Mouse (Mus musculus): Measurements from ENCODE around the gene Aaed1. TPM values are rescaled to one million over a fixed set of nuclear protein-coding genes. Genes with fewer than 3 reads are reported as not detected.

Aaed1 gene
- polyA plus RNA-seq (2015; fragmentation: Nextera tagmentation; extraction: Ambion mirVana): 10.2 and 10.3 TPM in 2 replicates

DNA sequence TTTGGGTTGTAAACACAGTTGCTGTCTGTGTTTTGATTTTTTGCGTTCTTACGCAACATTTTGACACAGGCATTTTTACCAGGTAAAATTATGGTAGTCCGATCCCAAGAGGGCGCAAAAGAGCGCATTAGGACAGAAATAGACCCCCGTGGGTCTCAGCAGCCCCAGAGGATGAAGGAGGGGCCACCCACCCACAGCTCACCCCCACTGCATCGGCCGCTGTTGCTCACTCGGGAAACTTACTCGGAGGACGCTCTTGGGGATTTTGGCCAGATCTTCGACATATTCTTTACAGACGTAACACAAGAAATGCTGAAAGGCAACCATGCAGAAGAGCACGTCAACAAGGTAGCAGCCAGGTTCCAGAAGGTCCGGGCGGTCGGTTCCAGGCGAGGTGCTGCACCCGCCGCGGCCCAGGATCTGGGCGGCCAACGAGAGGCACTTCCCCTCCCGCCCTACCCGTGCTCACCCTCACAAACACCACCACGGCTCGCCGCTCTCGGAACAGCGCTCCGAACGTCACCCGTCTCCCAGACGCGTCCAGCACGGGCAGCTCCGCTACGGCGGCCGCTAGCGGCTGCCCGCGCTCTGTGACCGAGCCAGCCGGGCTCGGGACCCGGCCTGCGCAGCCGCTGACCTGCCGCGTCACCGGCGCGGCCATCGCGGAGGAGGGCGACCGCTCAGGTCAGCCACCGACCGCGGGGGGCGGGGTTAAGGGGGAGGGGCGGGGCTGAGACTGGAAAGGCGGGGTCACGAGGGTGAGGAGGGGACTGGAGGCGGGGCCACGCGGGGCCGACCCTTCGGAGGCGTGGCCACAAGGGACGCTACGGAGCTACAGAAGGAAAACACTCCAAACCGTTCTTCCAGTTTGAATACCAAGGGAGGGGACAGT, at the start of gene Aaed1:
Gene Aaed1 (minus strand): TSS at position 687 of the 892 bp plus-strand sequence.
- H3K4me2 ChIP-seq (replicated peaks): peak within 1 kb of the TSS; percentile 70
- H3K36me3 ChIP-seq: no peaks in the 10 kb centered on the region
- peak within 1 kb of the TSS; percentile 68 for H3K4me3 ChIP-seq
- H3K4me1 ChIP-seq: peaks cover 8% of the 10 kb centered on the region; the same call in 1 of the 2 replicates
- H3K9me3 ChIP-seq: no peaks in the 10 kb centered on the region
- H3K27ac ChIP-seq (replicated peaks): peak within 1 kb of the TSS; percentile 77
- peak; percentile 92 for ATAC-seq (replicated peaks)
- peak within 1 kb of the TSS; percentile 55 for H3K9ac ChIP-seq (replicated peaks)
- WGBS: under 1% methylated on average over 73 of the region's 74 CpGs
- H3K27me3 ChIP-seq: no peaks in the 10 kb centered on the region

- H3K9ac ChIP-seq (replicated peaks): no peak overlapping the region
- H3K27me3 ChIP-seq: no peaks in the 10 kb centered on the region
- WGBS: 92% methylated on average over 6 of the region's 6 CpGs
- no peaks in the 10 kb centered on the region for H3K9me3 ChIP-seq
- no peak overlapping the region for H3K27ac ChIP-seq (replicated peaks)
- H3K36me3 ChIP-seq: peaks cover 38% of the 10 kb centered on the region
- ATAC-seq (replicated peaks): no peak
- no peak overlapping the region for H3K4me3 ChIP-seq
- no peak overlapping the region for H3K4me2 ChIP-seq (replicated peaks)
- H3K4me1 ChIP-seq: no peaks in the 10 kb centered on the region
These were observed 49.6 kb upstream of the Aaed1 start for GRCm38 (mm10) chr13:64362139-64362538.

DNA sequence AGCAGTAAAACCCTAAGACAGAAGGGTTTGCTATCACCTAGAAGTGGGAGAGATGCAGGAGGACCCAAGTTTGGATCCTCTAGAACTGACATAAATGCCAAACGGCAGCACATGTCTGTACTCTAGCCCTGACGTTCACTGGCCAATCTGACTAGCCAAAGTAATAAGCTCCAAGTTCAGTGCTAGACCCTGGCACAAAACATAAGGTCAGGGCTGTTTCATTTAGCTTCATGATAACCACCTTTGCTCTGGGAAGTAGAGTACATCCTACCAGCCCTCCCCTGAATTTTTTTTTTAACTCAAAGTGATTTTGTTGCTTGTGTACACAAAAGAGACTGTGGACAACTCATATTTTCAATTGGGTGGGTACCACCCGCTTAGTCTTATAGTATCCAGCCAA, 48.5 kb upstream of the Aaed1 start:
- Histone ChIP-seq H3K4me1 (no peaks in the 10 kb centered on the region), H3K9me3 (no peaks in the 10 kb centered on the region), H3K27me3 (no peaks in the 10 kb centered on the region), H3K36me3 (peaks cover 29% of the 10 kb centered on the region), H3K27ac (replicated peaks) (no peak overlapping the region), H3K4me2 (replicated peaks) (no peak overlapping the region), H3K4me3 (no peak overlapping the region), H3K9ac (replicated peaks) (no peak overlapping the region)
- ATAC-seq (replicated peaks): no peak
- WGBS: 89% methylated on average over 3 of the region's 3 CpGs

DNA sequence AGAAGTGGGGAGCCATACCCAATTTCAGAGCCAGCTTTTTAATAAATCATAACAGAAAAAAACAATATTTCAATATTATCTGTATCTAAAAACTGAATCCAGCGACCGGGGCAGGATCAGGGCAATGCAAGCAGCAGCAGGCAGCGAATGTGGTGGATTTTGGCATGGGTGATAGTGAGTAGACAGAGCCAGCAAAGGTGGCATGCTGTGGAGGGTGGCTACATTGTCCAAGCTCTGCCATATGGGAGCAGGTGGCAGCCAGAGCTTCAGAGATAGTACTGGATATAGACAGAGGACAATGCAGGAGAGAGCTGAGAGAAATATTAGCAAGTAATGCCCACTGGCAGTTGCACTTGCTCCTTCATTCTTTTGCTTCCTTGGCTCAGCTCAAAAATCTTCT, 47.2 kb upstream of the Aaed1 start:
- ATAC-seq (replicated peaks): no peak
- H3K36me3 ChIP-seq: peaks cover 21% of the 10 kb centered on the region
- no peak overlapping the region for H3K9ac ChIP-seq (replicated peaks)
- no peak overlapping the region for H3K27ac ChIP-seq (replicated peaks)
- H3K9me3 ChIP-seq: no peaks in the 10 kb centered on the region
- no peak overlapping the region for H3K4me3 ChIP-seq
- H3K4me2 ChIP-seq (replicated peaks): no peak overlapping the region
- 91% methylated on average over 3 of the region's 3 CpGs for WGBS
- H3K27me3 ChIP-seq: no peaks in the 10 kb centered on the region
- no peaks in the 10 kb centered on the region for H3K4me1 ChIP-seq

- ATAC-seq (replicated peaks): no peak
- Histone ChIP-seq H3K27ac (replicated peaks) (no peak overlapping the region), H3K27me3 (no peaks in the 10 kb centered on the region), H3K9me3 (no peaks in the 10 kb centered on the region), H3K4me2 (replicated peaks) (no peak overlapping the region), H3K36me3 (peaks cover 10% of the 10 kb centered on the region; the same call in 1 of the 2 replicates), H3K9ac (replicated peaks) (no peak overlapping the region), H3K4me3 (no peak overlapping the region), H3K4me1 (no peaks in the 10 kb centered on the region)
- WGBS: 58% methylated on average over 1 of the region's 1 CpGs
These were observed 46.0 kb upstream of the Aaed1 start for GRCm38 (mm10) chr13:64358476-64358875.

DNA sequence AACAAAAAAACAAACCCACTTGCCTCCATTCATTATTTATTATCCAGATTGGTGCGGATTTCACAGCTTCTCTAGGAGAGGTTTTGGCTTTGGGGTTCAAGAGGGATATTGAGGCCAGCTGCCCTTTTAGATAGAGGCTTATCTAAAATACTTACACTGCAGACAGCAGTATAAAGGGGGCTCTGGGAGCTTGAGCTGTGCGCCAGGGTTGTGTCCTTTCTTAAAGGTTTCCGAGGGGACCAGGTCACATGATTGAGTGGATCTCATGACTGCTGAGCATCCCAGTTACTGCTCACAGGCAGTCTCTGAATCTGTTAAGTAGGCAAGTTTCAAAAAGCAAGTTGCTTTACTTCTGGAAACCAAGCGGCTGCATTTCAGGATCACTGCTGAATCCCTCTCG, 44.9 kb upstream of the Aaed1 start:
- Histone ChIP-seq H3K27me3 (no peaks in the 10 kb centered on the region), H3K4me1 (no peaks in the 10 kb centered on the region)
- WGBS: 67% methylated on average over 5 of the region's 5 CpGs

GRCm38 (mm10) chr13:64349474-64349873, 37.0 kb upstream of the Aaed1 start:
- no peak overlapping the region for H3K27ac ChIP-seq (replicated peaks)
- no peaks in the 10 kb centered on the region for H3K4me1 ChIP-seq
- no peaks in the 10 kb centered on the region for H3K27me3 ChIP-seq
- no peak for ATAC-seq (replicated peaks)
- H3K9ac ChIP-seq (replicated peaks): no peak overlapping the region
- H3K36me3 ChIP-seq: no peaks in the 10 kb centered on the region
- H3K4me2 ChIP-seq (replicated peaks): no peak overlapping the region
- WGBS: 71% methylated on average over 2 of the region's 2 CpGs
- H3K4me3 ChIP-seq: no peak overlapping the region
- H3K9me3 ChIP-seq: no peaks in the 10 kb centered on the region

More for the DNA sequence above, 44.9 kb upstream of the Aaed1 start:
- H3K27ac ChIP-seq (replicated peaks): no peak overlapping the region
- H3K36me3 ChIP-seq: peaks cover 5% of the 10 kb centered on the region; the same call in 1 of the 2 replicates
- ATAC-seq (replicated peaks): no peak
- no peak overlapping the region for H3K4me3 ChIP-seq
- no peak overlapping the region for H3K9ac ChIP-seq (replicated peaks)
- H3K9me3 ChIP-seq: no peaks in the 10 kb centered on the region
- H3K4me2 ChIP-seq (replicated peaks): no peak overlapping the region

GRCm38 (mm10) chr13:64344082-64344501, 31.6 kb upstream of the Aaed1 start:
- Histone ChIP-seq H3K27me3 (no peaks in the 10 kb centered on the region), H3K36me3 (no peaks in the 10 kb centered on the region), H3K9ac (replicated peaks) (peak overlapping the region; percentile 52), H3K9me3 (no peaks in the 10 kb centered on the region), H3K27ac (replicated peaks) (no peak overlapping the region), H3K4me2 (replicated peaks) (peak overlapping the region; percentile 68), H3K4me3 (peak overlapping the region; percentile 45), H3K4me1 (peaks cover 7% of the 10 kb centered on the region; the same call in 1 of the 2 replicates)
- ATAC-seq (replicated peaks): peak; percentile 88
- 6% methylated on average over 9 of the region's 9 CpGs for WGBS

DNA sequence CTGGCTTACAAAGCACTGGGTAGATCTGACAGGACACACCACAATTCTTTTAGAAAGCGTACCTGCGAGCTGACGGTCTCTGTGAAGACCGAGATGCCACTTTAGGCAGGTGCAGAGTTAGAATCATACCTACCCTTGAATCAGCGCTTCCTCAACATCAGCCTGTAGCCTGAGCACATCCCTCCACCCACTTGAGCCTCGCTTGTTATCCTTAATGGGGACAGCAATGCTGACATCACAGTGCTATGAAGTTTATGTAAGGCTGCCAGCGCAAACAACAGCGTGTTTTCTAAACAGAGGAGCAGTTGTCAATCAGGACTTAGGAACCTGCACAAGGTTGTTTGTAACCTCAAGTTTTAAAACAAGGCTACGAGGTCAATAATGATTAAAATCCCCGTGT, 31.1 kb upstream of the Aaed1 start:
- peaks cover 7% of the 10 kb centered on the region; the same call in 1 of the 2 replicates for H3K4me1 ChIP-seq
- no peaks in the 10 kb centered on the region for H3K9me3 ChIP-seq
- H3K9ac ChIP-seq (replicated peaks): peak overlapping the region; percentile 52
- no peaks in the 10 kb centered on the region for H3K36me3 ChIP-seq
- 22% methylated on average over 10 of the region's 10 CpGs for WGBS
- peak overlapping the region; percentile 68 for H3K4me2 ChIP-seq (replicated peaks)
- peak overlapping the region; percentile 45 for H3K4me3 ChIP-seq
- no peaks in the 10 kb centered on the region for H3K27me3 ChIP-seq
- ATAC-seq (replicated peaks): peak; percentile 61
- no peak overlapping the region for H3K27ac ChIP-seq (replicated peaks)

GRCm38 (mm10) chr13:64335546-64336132, 23.1 kb upstream of the Aaed1 start:
- Histone ChIP-seq H3K36me3 (no peaks in the 10 kb centered on the region), H3K27ac (replicated peaks) (no peak overlapping the region), H3K27me3 (no peaks in the 10 kb centered on the region), H3K9me3 (no peaks in the 10 kb centered on the region), H3K4me2 (replicated peaks) (no peak overlapping the region), H3K4me1 (no peaks in the 10 kb centered on the region), H3K4me3 (no peak overlapping the region), H3K9ac (replicated peaks) (no peak overlapping the region)
- no peak for ATAC-seq (replicated peaks)
- WGBS: 66% methylated on average over 4 of the region's 4 CpGs

GRCm38 (mm10) chr13:64333102-64333501, 20.6 kb upstream of the Aaed1 start:
- H3K4me2 ChIP-seq (replicated peaks): no peak overlapping the region
- WGBS: 85% methylated on average over 3 of the region's 3 CpGs
- no peaks in the 10 kb centered on the region for H3K4me1 ChIP-seq
- no peaks in the 10 kb centered on the region for H3K36me3 ChIP-seq
- no peak overlapping the region for H3K9ac ChIP-seq (replicated peaks)
- no peak overlapping the region for H3K27ac ChIP-seq (replicated peaks)
- ATAC-seq (replicated peaks): no peak
- H3K27me3 ChIP-seq: no peaks in the 10 kb centered on the region
- H3K9me3 ChIP-seq: no peaks in the 10 kb centered on the region
- no peak overlapping the region for H3K4me3 ChIP-seq

- H3K27me3 ChIP-seq: no peaks in the 10 kb centered on the region
- ATAC-seq (replicated peaks): no peak
- no peak overlapping the region for H3K9ac ChIP-seq (replicated peaks)
These were observed 19.8 kb upstream of the Aaed1 start for GRCm38 (mm10) chr13:64332321-64332720.

More at GRCm38 (mm10) chr13:64332321-64332720, 19.8 kb upstream of the Aaed1 start:
- Histone ChIP-seq H3K4me1 (no peaks in the 10 kb centered on the region), H3K4me3 (no peak overlapping the region), H3K36me3 (no peaks in the 10 kb centered on the region), H3K4me2 (replicated peaks) (no peak overlapping the region), H3K27ac (replicated peaks) (no peak overlapping the region), H3K9me3 (no peaks in the 10 kb centered on the region)
- WGBS: 83% methylated on average over 6 of the region's 6 CpGs

Data from forebrain, embryonic 15.5 days (tissue).